Mouse (Mus musculus) liver, adult (tissue): ENCODE results near the gene Olfr191.
"Not testable (repeated sequence)": the region's sequence is repeated elsewhere in the genome, so short reads cannot be mapped to it uniquely, and the experiment has no call there.

Experiments used
- GATA4 ChIP-seq: IDR thresholded peaks from 2 replicates; pipeline ENCODE4 v1.6.1; 2014; ENCODE audit warnings: mild to moderate bottlenecking, low read length; ENCODE audit not compliant: insufficient replicate concordance

Gene Olfr191

GRCm38 (mm10) chr16:59089722-59090121 is at the start of gene Olfr191:
Gene Olfr191, minus strand, starts transcription at chr16:59089822.
- TF ChIP-seq GATA4 = not testable (repeated sequence)

DNA sequence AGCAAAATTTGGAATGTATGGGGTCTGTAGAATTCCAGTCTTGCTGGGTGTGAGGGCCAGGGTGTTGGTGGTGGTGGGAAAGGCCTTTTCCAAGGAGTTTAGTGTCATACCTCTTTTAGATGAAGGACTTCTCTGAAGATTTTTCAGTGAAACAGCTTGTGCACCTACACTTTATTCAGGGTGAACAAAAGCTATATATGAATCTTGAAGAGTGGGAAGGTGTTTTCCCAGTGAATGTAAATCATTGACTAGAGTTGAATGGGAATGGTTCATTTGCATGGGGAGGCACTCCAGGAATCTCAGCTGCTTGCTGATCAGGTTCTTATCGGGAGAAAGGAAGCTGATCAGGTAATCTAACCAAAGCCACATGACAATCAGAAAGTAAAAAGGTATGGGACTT is 41.1 kb upstream of the Olfr191 start:
- no peak for TF ChIP-seq GATA4

DNA sequence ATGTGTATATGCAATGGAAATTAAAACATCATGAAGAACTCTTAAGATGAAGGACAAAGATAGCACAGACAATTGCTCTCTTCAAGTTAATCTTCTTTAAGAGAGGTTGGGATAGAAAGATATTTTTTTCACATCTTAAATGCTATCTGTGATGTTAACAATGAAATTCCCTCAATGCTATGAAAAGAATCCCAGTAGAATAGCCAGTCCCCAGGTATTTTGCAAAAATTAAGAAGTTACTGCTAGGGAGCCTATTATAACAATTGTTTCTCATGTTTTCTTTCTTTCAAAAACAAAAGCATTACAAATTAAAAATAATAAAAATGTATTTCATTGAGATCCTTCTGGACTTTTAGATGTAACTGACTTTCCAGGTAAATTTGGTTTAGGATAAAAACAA is 31.3 kb upstream of the Olfr191 start, which contains the start of gene Olfr194:
Olfr194 (minus strand) TSS at position 101 of the 400 bp plus-strand sequence.
- no peak for TF ChIP-seq GATA4

GRCm38 (mm10) chr16:59111781-59112180 is 22.2 kb upstream of the Olfr191 start, which contains the start of gene Olfr193:
Gene Olfr193, minus strand, starts transcription at chr16:59111881.
- no peak for TF ChIP-seq GATA4

DNA sequence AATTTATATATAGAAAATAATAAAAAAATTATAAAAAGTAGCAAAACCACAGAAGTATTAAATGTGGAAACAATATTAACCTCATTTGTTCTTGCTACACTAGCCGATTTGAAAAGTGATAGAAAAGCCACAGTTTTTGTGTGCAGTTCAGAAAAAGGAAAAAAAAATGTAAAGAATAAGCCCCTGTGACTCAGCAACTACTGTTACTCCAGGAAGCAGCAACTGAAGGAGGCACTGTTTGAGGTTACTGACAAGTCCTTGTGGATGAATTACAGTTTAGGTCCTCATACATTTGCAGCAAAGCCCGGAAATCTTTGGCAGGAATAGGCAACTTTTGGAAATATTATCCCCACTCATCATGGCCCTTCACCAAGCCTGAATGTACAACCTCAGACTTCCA is 15.7 kb upstream of the Olfr191 start:
- no peak for TF ChIP-seq GATA4

GRCm38 (mm10) chr16:59077905-59078304 is 11.7 kb downstream of the Olfr191 start, which contains the start of gene Olfr190:
Gene Olfr190, minus strand, starts transcription at chr16:59078005.
- no peak for TF ChIP-seq GATA4

DNA sequence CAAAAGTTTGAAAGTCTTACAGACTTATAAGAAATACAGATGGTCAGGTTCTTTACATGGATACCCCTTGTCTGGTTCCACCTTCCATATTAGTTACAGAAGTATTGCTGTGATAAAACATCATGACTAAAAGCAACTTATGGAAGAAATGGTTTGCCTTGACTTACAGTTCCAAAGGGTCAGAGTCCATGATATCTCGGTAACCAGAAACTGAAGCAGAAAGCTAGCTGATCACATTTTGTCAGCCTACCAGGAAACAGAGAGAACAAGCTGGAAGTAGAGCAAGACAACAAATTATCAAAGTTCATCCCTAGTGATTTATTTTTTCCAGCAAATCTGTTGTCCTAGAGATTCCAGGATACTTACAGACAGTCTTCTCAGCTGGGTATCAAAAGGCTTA is 16.1 kb downstream of the Olfr191 start:
- no peak for TF ChIP-seq GATA4

DNA sequence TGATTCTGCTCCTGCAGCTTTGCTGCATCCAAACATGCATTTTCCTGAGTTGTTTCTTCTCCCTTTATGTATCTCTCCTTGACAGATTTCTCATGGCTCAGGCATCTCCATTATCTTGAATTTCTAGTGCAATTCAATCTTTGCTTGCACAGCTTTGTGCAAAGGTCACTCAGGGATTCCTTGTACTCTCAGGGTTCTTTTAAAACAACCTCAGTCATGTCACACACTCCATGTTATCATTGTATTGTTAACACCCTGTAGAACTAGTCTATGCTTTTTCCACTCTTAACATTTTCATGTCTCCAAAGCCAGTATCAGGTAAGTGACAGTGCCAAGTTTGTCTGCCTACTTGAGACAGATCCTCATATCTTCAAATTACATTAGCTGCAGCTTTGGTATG is 17.9 kb downstream of the Olfr191 start:
- TF ChIP-seq GATA4 = no peak

GRCm38 (mm10) chr16:59048860-59049259 is 40.8 kb downstream of the Olfr191 start:
- no peak for TF ChIP-seq GATA4

DNA sequence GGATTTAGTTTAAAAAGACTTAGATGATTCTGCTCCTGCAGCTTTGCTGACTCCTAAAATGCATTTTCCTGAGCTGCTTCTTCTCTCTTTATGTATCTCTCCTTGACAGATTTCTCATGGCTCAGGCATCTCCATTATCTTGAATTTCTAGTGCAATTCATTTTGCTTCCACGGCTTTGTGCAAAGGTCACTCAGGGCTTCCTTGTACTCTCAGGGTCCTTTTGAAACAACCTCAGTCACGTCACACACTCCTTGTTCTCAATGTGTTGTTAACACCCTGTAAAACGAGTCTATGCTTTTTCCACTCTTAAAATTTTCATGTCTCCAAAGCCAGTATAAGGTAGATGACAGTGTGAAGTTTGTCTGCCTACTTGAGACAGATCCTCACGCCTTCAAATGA is 42.0 kb downstream of the Olfr191 start:
- no peak for TF ChIP-seq GATA4

DNA sequence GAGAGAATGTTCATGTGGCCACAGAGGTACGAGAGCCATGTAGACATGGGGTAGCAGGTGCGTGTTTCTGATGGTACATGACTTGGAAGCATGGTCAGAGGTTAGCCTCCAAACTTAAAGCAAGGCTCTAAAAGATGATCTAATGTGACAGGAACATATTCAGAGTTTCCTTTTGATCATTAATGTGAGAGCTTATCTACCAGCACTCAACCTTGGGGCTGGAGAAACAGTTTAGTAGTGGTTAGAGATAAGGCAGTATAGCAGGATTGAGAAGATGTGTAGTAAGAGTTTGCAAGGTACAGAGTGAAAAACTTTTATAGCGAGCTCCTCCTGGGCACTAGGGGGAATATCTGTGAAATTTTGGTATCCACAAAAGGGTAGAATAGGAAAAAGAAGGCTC is 43.8 kb downstream of the Olfr191 start:
- no peak for TF ChIP-seq GATA4

DNA sequence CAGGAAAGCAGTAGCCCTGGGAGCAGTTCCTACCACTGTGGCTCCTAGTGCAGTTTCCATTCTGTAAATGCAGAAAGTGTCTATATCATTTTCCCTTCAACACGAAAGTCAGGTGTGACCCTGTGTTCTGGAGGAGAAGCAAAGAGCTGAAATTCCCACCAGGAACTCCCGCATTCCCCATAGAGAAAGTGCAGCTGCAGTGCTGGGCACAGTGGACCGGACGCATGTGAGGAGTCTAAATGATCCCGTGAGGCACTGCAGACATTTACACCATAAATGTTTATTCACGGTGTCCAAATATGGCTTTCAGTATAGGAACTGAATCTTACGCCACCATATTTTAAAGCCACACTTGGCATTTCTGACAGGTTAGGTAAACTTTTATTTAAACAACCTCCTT is 49.9 kb downstream of the Olfr191 start, which contains the start of gene Olfr187:
Olfr187 (minus strand) TSS at position 58 of the 400 bp plus-strand sequence.
- no peak for TF ChIP-seq GATA4
